Mouse (Mus musculus) spleen, adult 12 weeks (tissue): ENCODE data around the gene Cd244a.

ENCODE experiments used
- DNase-seq: peaks from one replicate; pipeline ENCODE4 v3.0.0; 2022; ENCODE audit warnings: low spot score

Gene Cd244a

DNA sequence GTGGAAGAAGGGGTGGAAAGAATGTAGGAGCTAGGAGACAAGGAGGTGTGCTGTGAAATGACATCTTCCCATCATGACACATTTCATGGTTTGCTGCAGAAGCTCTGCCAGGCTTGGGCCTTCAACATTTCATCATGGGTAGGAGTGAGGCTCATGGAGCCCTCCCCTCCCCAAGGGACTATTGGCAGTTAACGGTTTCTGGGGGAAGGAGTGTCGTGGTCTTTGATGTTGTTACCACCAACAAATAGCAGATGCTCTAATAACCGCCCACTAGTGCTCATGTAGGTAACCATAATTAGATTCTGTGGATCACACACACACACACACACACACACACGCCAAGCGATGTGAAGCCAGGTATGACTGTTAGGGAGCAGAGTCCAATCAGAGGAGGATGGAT, 93.7 kb downstream of the Cd244a start, which contains the start of gene Slamf7:
TSS of gene Slamf7 (minus strand) at position 302 of the 400 bp plus-strand sequence.
- DNase-seq, result no peak

DNA sequence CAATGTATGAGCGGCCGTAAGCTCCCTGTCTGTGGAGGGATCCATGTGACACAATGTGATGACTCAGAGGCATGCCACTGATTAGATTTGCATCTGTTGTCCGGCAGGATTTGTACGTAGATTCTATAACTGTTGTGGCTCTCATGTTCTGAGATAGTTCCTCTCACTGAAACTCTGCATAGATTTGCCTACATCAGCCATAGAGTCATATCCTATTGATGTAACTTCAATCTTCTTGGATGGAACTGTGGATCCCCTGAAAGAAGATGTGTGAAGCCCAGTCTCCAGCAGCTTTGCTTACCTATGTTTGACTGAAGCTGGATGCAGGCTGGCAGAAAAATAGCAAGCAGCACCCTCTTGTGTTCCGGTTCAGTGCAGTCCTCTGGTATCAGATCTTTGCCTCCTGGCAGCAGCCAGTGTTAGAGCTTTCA, 99.6 kb downstream of the Cd244a start:
- DNase-seq, result no peak
